Mouse (Mus musculus) adrenal gland, adult 8-10 months (tissue): Measurements from ENCODE around the gene Snf8. TPM values are rescaled to one million over a fixed set of nuclear protein-coding genes. Genes with fewer than 3 reads are reported as not detected.
A peak's percentile ranks its signal among the peaks of the same experiment; 100 is the strongest.

ENCODE experiments used
- DNase-seq: peaks from one replicate; pipeline ENCODE4 v3.0.0; 2022
- total RNA-seq, 4 experiments: library from RNA; stranded (reverse); gene quantifications; 2 replicates each; pipeline ENCODE4 v1.2.4; 2022

The Snf8 gene
- total RNA-seq, 4 experiments from 2014 or later, result 77.6 to 95.6 (median 86.3) TPM

- DNase-seq, result no peak
Measured at GRCm38 (mm10) chr11:96028130-96028529, 6.6 kb upstream of the Snf8 start.

GRCm38 (mm10) chr11:96030571-96030970, 4.1 kb upstream of the Snf8 start:
- DNase-seq, result no peak

- DNase-seq, result no peak
Measured at GRCm38 (mm10) chr11:96031701-96032100, 3.0 kb upstream of the Snf8 start.

GRCm38 (mm10) chr11:96033264-96033663, 1.4 kb upstream of the Snf8 start:
- no peak for DNase-seq

GRCm38 (mm10) chr11:96034116-96034515, 569 bp upstream of the Snf8 start:
- DNase-seq, result no peak

GRCm38 (mm10) chr11:96035133-96035532, 448 bp downstream of the Snf8 start:
- DNase-seq, result no peak

GRCm38 (mm10) chr11:96037499-96037898, 2.8 kb downstream of the Snf8 start:
- DNase-seq, result no peak

GRCm38 (mm10) chr11:96038560-96038959, 3.9 kb downstream of the Snf8 start:
- no peak for DNase-seq

GRCm38 (mm10) chr11:96044803-96045567, 10.3 kb downstream of the Snf8 start:
- no peak for DNase-seq

GRCm38 (mm10) chr11:96046028-96046427, 11.3 kb downstream of the Snf8 start:
- no peak for DNase-seq

- no peak for DNase-seq
Measured at GRCm38 (mm10) chr11:96046793-96047192, 12.1 kb downstream of the Snf8 start.

GRCm38 (mm10) chr11:96047469-96048373, 13.0 kb downstream of the Snf8 start:
- DNase-seq, result no peak

GRCm38 (mm10) chr11:96049939-96050338, 15.3 kb downstream of the Snf8 start:
- no peak for DNase-seq

- no peak for DNase-seq
Measured at GRCm38 (mm10) chr11:96050854-96051253, 16.2 kb downstream of the Snf8 start.

- DNase-seq, result no peak
Measured at GRCm38 (mm10) chr11:96058309-96058708, 23.6 kb downstream of the Snf8 start.

GRCm38 (mm10) chr11:96064521-96065214, 30.0 kb downstream of the Snf8 start:
- peak; percentile 22 for DNase-seq

GRCm38 (mm10) chr11:96065215-96065911, 30.7 kb downstream of the Snf8 start, which contains the start of gene Ube2z:
Gene Ube2z, minus strand, starts transcription at chr11:96065388.
- DNase-seq, result peak; percentile 93

- DNase-seq, result no peak
Measured at GRCm38 (mm10) chr11:96068231-96068630, 33.5 kb downstream of the Snf8 start.

- DNase-seq, result no peak
Measured at GRCm38 (mm10) chr11:96070353-96070752, 35.7 kb downstream of the Snf8 start.

- DNase-seq, result no peak
Measured at GRCm38 (mm10) chr11:96071013-96071412, 36.3 kb downstream of the Snf8 start.

GRCm38 (mm10) chr11:96073295-96073993, 38.8 kb downstream of the Snf8 start:
- no peak for DNase-seq
